Mouse (Mus musculus) large intestine, adult 2 months (tissue): Measurements from ENCODE around the gene Kif18a. TPM values are rescaled to one million over a fixed set of nuclear protein-coding genes. Genes with fewer than 3 reads are reported as not detected.

Experiments
- DNase-seq: peaks from one replicate; pipeline ENCODE4 v3.0.0-alpha.2; 2012; ENCODE audit warnings: low read depth, low spot score
- WGBS: fragments of 180-500 bp; shearing (Covaris S2); methylation state at CpG from one replicate; pipeline ENCODE4 v1.1.7; 2018; 5-methylcytosine and 5-hydroxymethylcytosine counted together
- polyA plus RNA-seq: library from polyadenylated mRNA; depleted of rRNA; stranded (reverse); fragments of >200 nt; gene quantifications from 2 replicates; pipeline ENCODE4 v1.2.3, GENCODE M21; 2012; rRNA removed

Kif18a gene
- polyA plus RNA-seq, 1 experiment = 0.76 TPM

DNA sequence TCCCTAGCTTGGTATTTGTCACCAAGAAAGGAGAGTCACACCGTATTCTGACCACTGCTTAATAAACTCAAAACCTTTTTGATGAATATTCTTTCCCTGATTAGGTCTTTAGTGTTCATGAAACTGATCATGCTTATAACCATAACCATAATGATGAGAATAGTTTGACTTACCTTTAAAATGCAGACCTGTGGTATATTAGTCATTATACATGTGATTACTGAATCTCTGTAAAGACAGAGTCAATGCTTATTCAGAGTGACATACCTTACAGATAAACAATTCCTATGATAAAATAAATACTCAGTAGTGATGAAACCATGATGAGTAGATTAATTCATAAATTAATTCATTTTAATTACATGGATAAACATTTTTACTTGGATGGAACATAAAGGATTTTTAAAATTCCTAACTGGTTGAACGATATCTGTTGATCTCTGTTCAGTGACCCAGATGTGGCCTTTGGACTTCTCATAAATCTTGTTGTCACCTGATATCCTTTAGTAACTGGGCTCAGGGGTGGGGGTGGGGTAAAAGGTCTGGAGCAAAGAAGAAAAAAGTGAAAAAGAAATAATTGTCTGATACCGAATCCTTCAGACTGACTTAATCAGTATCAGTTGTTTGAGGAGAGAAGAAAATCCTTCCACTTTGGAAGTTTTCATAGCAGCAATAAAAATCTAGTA lies 78.1 kb downstream of the Kif18a start:
- WGBS = 36% methylated on average over 3 of the region's 3 CpGs

DNA sequence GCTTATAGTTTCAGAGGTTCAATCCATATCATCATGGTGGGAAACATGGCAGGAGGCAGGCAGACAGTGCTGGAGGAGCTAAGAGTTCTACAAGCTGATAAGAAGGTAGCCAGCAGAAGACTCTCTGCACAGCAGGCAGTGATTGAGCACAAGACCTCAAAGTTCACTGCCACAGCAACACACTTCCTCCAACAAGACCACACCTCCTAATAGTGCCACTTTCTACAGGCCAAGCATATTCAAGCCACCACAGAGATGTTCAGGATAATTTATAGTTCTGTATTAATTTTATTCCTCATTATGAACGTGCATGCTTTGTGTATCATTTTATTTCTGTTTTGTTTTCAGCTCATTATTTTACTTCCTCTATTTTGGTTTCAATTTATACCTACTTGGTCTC lies 85.4 kb downstream of the Kif18a start:
- 62% methylated on average over 1 of the region's 1 CpGs for WGBS

More for the DNA sequence above, 78.1 kb downstream of the Kif18a start:
- DNase-seq = no peak

DNA sequence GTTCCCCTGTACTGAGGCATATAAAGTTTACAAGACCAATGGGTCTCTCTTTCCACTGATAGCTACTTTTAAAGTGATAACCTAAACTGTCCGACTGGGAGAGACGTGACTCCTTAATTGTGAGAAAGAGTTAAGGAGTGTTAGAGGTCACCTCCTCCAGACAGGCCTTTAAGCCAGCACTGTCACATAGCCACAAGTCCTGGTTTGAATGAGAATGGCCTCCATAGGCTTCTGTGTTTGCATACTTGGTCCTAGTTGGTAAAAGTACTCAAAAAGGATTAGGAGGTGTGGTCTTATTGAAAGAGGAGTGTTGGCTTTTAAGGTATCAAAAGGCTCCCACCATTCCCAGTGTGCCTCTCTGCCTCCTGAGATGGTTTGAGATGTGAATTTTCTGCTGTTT lies 94.3 kb downstream of the Kif18a start:
- WGBS = 41% methylated on average over 2 of the region's 2 CpGs
- DNase-seq = no peak

More for the DNA sequence above, 85.4 kb downstream of the Kif18a start:
- no peak for DNase-seq

DNA sequence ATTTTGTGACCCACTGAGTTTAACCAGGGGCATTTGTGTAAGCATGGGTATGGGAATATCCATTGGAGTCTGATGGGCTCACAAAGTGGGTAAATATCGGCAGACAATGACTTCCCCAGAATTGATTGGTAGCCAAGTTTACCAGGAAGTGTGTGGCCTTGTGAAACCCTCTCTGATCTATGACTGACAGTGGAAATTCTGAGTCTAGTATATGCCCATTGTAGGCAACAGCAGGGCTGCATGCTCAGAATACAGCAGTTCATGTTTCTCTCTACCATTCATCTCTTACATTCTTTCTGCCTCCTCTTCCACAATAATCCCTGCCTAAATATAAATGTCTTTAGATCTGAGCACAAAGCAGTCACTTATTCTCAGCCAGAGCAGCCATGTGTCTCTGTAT lies 103.5 kb downstream of the Kif18a start:
- 77% methylated on average over 1 of the region's 1 CpGs for WGBS
- no peak for DNase-seq

DNA sequence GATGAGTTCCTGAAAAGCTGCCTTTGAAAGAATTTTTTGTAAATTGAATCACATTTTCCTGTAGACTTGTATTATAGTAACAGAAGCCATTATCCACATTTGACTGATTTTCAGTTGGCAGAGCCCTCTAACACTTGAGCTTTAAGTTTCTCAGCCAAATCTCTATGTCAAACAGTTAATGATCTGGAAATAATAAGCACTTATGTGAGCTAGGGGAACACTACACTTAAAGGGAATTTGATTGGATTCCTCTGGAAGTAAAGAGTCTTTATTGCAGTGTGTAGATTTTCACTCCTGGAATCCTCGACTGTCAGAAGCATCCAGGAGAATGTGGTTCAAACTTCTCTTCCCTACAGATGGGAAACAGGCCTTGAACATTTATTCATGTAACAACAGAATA lies 105.7 kb downstream of the Kif18a start:
- 29% methylated on average over 1 of the region's 1 CpGs for WGBS
- DNase-seq = no peak

DNA sequence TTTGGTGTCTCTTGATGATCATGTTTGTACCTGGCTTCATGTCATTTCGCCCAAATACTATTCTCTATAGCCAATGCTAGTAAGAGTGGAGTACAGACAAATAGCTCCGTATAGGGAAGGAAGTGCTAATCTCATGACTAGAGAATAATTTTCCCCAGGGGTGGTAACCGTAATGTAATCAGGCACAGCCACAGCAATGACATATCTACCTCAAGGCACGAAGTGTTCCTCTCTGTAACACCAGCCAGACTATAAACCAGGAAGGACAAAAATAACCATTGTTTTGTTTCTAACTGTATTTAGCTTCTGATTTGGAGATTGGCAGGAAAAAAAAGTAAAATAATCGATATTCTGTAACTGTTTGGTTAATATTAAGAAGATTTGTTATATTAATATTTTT lies 108.2 kb downstream of the Kif18a start:
- 71% methylated on average over 5 of the region's 5 CpGs for WGBS
- DNase-seq = no peak

DNA sequence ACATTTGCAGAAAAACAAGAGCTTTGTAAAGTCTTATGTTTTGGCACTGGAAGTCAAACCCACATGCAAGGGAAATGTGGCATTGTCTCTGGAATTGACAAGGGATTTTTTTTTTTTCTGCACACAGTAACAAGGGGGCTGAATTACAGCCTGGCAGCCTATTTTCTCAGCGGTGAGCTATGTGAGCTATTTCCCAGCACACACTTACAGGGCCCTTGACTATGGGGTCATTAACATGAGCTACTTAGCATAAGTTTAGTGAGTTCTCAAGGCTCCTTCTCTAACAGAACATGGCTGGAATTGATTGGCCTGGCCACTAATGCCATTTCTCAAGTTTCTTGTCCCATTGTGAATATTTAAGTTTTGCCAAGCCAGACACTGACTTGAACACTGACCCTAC lies 109.4 kb downstream of the Kif18a start:
- 17% methylated on average over 1 of the region's 1 CpGs for WGBS

More for the DNA sequence above, 109.4 kb downstream of the Kif18a start:
- DNase-seq = no peak

Other genes starting within 250 kb of the Kif18a start
- 1.9 and 2.7 TPM in 2 replicates for gene Mettl15, start within 50 bp of the Kif18a start, polyA plus RNA-seq